Mouse (Mus musculus) granulocyte monocyte progenitor cell, adult 5-6 weeks (primary cell): ENCODE measurements at regions not wholly inside any gene's neighbourhood (a gene's known extent, or its start where the extent isn't known, plus 50 kb on each side); places are given as distances from the start of the nearest gene placed in this dataset.

Source experiments
- ATAC-seq: replicated peaks from 2 replicates; pipeline ENCODE4 v1.8.0; 2016; ENCODE audit warnings: mild to moderate bottlenecking, moderate TSS enrichment, inconsistent platforms; ENCODE audit not compliant: poor library complexity, severe bottlenecking

DNA sequence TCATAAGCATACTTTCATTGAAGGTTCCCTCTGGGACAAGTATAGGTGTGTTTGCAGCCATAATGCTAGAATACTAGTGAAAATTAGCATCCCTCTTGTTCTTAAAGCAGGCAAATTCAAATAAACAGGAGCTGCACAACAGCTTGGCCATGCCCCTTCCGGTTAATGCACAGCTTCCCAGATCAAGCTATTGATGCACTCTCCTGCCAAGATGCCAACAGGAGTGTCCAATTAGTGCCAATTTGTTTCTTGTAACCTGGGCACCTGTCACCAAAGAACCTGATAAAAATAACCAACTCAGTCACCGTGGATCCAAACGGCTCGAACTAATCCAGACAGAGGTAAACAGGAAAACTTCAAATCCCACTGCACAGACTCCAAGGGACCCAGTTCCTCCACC, 138.6 kb upstream of the Smarca2 start:
- no peak for ATAC-seq

- no peak for ATAC-seq
These were observed 137.6 kb upstream of the Smarca2 start for GRCm38 (mm10) chr19:26467179-26467651.

GRCm38 (mm10) chr19:26472659-26473058, 132.2 kb upstream of the Smarca2 start:
- ATAC-seq = no peak

DNA sequence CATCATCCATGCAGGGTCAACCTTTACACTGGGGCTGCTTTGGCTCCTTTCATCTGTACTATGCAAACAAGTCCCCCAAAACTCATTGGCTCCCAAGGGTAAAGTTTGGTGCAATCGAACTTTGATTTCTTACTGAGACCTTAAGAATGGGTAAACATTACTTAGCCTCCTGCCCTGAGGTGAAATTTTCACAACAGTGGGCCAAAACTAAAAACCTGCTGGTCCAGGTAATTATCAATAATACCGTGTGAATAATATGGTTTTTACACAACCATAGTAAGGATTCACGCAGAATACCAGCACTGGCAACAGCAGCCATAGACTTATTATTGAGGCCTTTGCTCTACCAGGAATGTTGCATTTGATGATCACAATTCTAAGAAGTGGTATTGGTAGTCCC, 131.6 kb upstream of the Smarca2 start:
- no peak for ATAC-seq

GRCm38 (mm10) chr19:26475197-26475596, 129.7 kb upstream of the Smarca2 start:
- ATAC-seq = no peak

DNA sequence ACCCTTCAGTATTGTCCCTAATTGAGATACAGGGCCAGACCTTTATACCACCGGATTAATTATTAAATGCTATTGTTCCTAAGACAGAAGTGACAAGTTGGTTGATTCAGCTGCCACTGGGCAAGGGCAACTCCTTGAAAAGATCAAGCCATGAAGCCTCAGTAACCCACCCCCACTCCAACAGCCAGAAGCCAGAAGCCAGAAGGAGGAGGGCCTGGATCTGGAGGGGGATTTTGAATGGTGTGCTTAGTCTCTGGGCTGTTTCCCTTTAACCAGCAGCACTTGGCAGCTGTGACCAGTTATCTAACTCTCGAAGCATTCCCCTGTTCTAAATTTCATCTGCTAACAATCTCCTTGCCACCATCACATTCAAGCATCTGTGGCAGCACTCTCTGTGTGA, 129.1 kb upstream of the Smarca2 start:
- no peak for ATAC-seq

DNA sequence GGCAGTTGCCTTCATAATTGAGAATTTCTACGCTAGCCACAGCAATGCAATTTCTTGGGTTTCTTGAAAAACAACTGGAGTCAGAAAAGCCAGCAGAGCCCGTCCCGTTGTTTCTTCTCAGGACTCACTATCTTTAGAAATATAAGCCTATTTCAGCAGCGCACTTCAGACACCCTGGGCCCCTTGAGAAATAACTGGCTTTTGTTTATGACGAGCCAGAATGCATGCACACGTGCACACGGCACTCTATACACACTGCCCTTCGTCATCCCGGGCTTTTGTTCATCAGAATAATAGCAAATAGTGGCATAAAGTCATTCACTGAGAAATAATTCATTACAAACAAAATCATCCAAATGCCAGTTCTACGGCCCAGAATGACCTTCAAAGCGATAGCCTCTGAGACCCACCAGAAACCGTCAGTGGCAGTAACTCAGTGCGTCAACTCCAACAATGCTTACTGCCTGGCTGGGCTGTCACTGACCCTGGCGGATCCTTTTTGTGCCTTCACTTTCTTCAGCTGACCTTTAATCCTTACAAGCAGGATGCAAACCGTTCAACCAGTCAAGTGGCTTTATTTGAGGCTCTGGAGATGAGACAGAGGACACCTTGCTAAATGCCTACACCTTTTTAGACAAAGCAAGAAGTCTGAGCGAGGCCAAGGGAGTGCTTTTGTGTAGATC, 126.7 kb upstream of the Smarca2 start:
- no peak for ATAC-seq

- no peak for ATAC-seq
These were observed 120.5 kb upstream of the Smarca2 start for GRCm38 (mm10) chr19:26484322-26484721.

GRCm38 (mm10) chr19:26492806-26493205, 112.0 kb upstream of the Smarca2 start:
- ATAC-seq = no peak

DNA sequence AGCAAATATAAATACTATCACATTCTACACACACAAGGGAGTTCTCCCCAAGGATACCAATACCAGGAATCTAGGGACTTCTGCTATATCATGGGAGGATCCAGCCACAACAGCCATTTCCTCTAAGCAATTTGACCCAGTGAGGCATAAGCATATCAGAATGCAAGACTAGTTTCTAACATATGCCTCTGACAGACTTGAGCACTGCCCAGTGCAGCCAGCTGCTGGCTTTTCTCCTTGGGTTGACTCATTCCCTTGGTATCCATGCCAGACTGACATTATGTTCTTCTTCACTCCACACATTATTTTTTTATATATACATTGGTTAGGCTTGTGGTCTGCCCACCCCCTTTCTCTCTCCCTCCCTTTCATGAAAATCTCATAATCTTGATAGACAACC, 103.8 kb upstream of the Smarca2 start:
- ATAC-seq = no peak

DNA sequence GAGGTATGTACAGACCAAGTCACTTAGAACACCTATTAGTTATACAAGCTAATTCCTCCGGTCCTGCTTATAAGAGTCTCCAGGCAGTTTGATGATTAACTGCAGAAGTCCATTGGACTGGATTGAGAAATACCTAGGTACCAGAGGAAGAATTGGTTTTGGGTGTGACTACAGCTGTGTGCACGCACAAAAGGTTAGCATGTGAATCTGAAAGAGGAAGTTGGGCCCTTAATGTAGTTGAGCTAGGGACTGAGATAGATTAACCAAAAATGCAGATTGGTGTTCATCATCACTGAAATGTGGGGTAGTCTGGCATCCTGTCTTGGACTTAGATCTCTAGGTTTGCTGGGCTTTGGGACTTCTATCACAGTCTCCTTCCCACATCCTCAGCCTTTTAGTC, 100.8 kb upstream of the Smarca2 start:
- peak; percentile 70 for ATAC-seq

- peak; percentile 74 for ATAC-seq
These were observed 98.0 kb upstream of the Smarca2 start for GRCm38 (mm10) chr19:26506802-26507201.

DNA sequence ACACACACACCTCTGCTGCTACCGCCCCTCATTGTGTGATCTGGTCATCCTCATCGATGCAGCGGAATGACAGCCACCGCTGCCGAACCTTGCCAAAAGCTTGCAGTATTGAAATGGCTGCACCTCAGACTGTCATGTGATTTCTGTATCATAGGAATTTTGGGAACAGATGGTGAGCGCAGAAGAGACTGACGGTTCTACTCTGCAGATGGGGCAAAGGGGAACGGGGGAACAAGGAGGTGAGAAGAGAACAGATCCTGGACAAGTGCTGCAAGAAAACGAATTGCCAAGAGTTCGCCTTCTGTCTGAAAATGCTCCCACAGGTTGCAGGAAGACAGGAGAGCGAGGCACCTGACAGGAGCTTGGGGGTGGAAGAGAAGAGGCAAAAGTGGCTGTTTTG, 96.9 kb upstream of the Smarca2 start:
- no peak for ATAC-seq

GRCm38 (mm10) chr19:26508616-26509015, 96.2 kb upstream of the Smarca2 start:
- ATAC-seq = no peak

DNA sequence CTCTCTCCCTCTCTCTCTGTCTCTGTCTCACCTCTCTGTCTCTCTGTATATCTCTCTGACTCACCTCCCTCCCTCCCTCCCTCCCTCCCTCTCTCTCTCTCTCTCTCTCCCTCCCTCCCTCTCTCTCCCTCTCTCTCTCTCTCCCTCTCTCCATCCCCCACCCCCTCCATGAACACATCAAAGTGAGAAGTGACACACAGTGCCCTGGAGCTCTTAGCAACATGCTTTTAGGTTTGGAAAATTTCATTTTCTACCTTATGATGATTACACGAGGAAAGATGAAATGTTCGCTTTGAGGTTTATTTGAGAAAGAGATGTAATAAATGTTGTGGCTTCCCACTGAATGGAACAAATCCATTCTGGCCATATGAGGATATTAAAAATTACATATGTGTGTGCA, 95.6 kb upstream of the Smarca2 start:
- no peak for ATAC-seq

DNA sequence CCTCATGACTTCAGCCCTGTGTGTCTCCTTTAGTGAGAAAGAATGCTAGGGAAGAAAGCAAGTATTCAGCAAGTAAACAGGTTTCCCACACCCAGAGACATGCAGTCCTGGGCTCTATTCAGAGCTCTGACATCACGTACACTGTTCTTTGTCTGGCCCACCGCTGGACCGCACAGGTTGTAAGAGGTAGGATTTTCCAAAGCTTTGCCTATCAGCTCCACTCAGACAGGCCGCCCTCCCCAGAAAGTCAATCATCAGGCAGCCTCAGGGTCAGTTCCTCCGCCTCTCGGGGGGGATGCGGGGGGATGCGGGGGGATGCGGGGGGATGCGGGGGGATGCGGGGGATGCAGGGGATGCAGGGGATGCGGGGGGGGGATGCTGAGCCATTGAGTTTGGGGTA, 94.7 kb upstream of the Smarca2 start:
- ATAC-seq = no peak

DNA sequence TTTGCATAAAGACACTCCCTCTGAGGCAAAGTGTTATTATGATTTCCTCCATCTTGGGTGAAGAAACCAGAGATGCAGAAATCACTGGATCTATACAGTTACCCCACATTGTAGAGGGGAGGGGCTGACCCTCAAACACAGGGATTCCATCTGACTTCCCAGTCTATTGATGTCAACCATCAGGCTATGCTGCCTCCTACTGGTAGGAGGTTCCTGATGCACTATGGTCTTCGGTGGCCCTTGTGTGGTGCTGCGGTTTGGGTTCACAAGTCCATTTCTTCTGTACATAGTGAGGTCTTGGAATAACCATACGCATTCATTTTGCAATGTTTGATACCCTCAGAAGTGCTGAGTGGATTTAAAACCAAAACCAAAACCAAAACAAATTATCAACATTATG, 94.0 kb upstream of the Smarca2 start:
- no peak for ATAC-seq

- no peak for ATAC-seq
These were observed 93.1 kb upstream of the Smarca2 start for GRCm38 (mm10) chr19:26511756-26512155.

- no peak for ATAC-seq
These were observed 80.3 kb upstream of the Smarca2 start for GRCm38 (mm10) chr19:26524583-26524982.

DNA sequence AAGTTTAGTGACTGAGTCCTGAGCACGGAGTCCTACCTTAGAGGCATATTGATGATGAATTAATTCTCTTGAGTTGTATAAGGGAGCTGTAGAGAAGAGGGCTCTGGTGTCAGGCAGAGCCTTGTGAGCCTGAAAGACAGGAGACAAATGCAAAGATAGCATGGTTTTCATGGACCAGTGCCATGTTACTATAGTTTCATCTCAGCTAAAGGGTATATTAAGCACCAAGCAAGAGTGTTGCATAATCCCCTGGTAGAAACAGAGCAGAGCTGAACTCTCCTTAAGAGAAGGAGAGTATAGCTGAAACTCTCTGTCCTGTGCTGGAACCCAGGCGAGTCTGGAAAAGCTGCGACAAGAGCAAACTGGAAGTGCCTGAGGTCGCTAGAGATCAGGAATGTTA, 73.5 kb upstream of the Smarca2 start:
- ATAC-seq = no peak

DNA sequence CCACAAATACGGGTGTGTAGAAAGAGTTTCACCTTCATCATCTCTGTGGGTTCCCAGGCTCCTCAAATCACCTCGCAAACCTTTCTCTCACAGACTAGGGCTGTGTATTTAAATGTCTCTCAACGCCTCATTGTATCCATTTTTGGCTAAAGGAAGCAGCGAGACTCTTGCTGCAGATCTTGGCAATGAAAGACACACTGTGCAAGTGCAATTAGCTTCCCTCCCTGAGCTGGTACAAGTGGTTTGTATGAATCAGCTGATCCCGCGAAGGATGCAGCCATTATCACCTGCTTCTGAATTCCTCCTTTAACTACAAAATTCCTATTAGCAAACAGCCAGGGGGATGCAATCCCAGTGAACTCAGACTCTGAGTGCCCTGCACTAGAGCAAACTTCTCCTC, 72.3 kb upstream of the Smarca2 start:
- ATAC-seq = no peak

DNA sequence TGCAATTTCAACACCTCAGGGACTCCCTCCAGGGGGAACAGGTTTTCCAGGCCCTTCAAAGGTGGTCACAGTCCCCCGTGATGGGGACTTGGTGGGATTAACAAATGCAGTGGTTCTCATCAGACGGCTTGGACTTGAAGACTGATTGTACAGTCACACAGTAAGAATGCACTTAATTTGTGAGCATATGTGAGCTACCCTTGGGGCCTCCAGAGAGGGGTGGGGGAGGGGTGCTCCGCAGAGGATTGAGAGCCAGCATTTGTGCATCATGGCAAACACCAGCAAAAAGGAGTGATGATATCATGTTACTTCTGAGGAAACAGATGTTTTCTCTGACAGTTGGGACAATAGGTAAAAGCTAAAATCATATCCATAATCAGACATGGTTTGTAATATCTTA, 59.2 kb upstream of the Smarca2 start:
- no peak for ATAC-seq

GRCm38 (mm10) chr19:26547522-26547921, 57.3 kb upstream of the Smarca2 start:
- ATAC-seq = no peak
